Mouse (Mus musculus): ENCODE results near the gene Dph3.
A peak's percentile ranks its signal among the peaks of the same experiment; 100 is the strongest.
"Not testable (repeated sequence)": the region's sequence is repeated elsewhere in the genome, so short reads cannot be mapped to it uniquely, and the experiment has no call there.

Gene Dph3

GRCm38 (mm10) chr14:32085486-32086201 is at the start of gene Dph3:
Dph3 (minus strand) TSS chr14:32085729.
- DNase-seq (ENCODE audit: low read depth): peak; percentile 98

- no peak for DNase-seq (ENCODE audit: low read depth)
Observed at GRCm38 (mm10) chr14:32134293-32134692, 48.8 kb upstream of the Dph3 start.

- no peak for DNase-seq (ENCODE audit: low read depth)
Observed at GRCm38 (mm10) chr14:32131836-32132235, 46.3 kb upstream of the Dph3 start.

GRCm38 (mm10) chr14:32128409-32128808 is 42.9 kb upstream of the Dph3 start:
- DNase-seq (ENCODE audit: low read depth): no peak

GRCm38 (mm10) chr14:32125256-32125655 is 39.7 kb upstream of the Dph3 start:
- DNase-seq (ENCODE audit: low read depth): not testable (repeated sequence)

- no peak for DNase-seq (ENCODE audit: low read depth)
Observed at GRCm38 (mm10) chr14:32124261-32124660, 38.7 kb upstream of the Dph3 start.

GRCm38 (mm10) chr14:32121920-32122315 is 36.4 kb upstream of the Dph3 start:
- peak; percentile 47 for DNase-seq (ENCODE audit: low read depth)

- no peak for DNase-seq (ENCODE audit: low read depth)
Observed at GRCm38 (mm10) chr14:32120940-32121919, 35.7 kb upstream of the Dph3 start.

GRCm38 (mm10) chr14:32112124-32112523 is 26.6 kb upstream of the Dph3 start:
- not testable (repeated sequence) for DNase-seq (ENCODE audit: low read depth)

GRCm38 (mm10) chr14:32106911-32107310 is 21.4 kb upstream of the Dph3 start:
- DNase-seq (ENCODE audit: low read depth): no peak

- no peak for DNase-seq (ENCODE audit: low read depth)
Observed at GRCm38 (mm10) chr14:32105663-32106062, 20.1 kb upstream of the Dph3 start.

- DNase-seq (ENCODE audit: low read depth): no peak
Observed at GRCm38 (mm10) chr14:32103556-32103955, 18.0 kb upstream of the Dph3 start.

- DNase-seq (ENCODE audit: low read depth): no peak
Observed at GRCm38 (mm10) chr14:32098951-32099350, 13.4 kb upstream of the Dph3 start.

GRCm38 (mm10) chr14:32097691-32098090 is 12.2 kb upstream of the Dph3 start:
- DNase-seq (ENCODE audit: low read depth): no peak

GRCm38 (mm10) chr14:32096740-32097139 is 11.2 kb upstream of the Dph3 start:
- no peak for DNase-seq (ENCODE audit: low read depth)

GRCm38 (mm10) chr14:32095646-32096045 is 10.1 kb upstream of the Dph3 start:
- no peak for DNase-seq (ENCODE audit: low read depth)

- DNase-seq (ENCODE audit: low read depth): no peak
Observed at GRCm38 (mm10) chr14:32093500-32094117, 8.1 kb upstream of the Dph3 start.

- DNase-seq (ENCODE audit: low read depth): no peak
Observed at GRCm38 (mm10) chr14:32093018-32093417, 7.5 kb upstream of the Dph3 start.

GRCm38 (mm10) chr14:32091704-32092103 is 6.2 kb upstream of the Dph3 start:
- no peak for DNase-seq (ENCODE audit: low read depth)

- no peak for DNase-seq (ENCODE audit: low read depth)
Observed at GRCm38 (mm10) chr14:32091124-32091523, 5.6 kb upstream of the Dph3 start.

GRCm38 (mm10) chr14:32087584-32088248 is 2.2 kb upstream of the Dph3 start:
- DNase-seq (ENCODE audit: low read depth): not testable (repeated sequence)

GRCm38 (mm10) chr14:32086226-32086625 is 697 bp upstream of the Dph3 start:
- DNase-seq (ENCODE audit: low read depth): no peak

Measured in c-Kit-positive CD71-negative TER-119-negative erythroid progenitor cells, embryonic 14.5 days (primary cell).